Mouse (Mus musculus): ENCODE results near the gene Abcc8.

Gene Abcc8

GRCm38 (mm10) chr7:46157746-46158145 lies 22.1 kb downstream of the Abcc8 start:
- in situ Hi-C loops (cut with MboI, MseI) = loop anchor here (10.0 kb wide), 1 partner anchor 883 kb away; the partner anchor contains the start of gene Slc6a21

GRCm38 (mm10) chr7:46154498-46155488 lies 25.0 kb downstream of the Abcc8 start:
- in situ Hi-C loops (cut with MboI, MseI) = loop anchor here (10.0 kb wide), 1 partner anchor 880 kb away; the partner anchor contains the start of gene Slc6a21

- in situ Hi-C loops (cut with MboI, MseI) = loop anchor here (10.0 kb wide), 1 partner anchor 878 kb away; the partner anchor contains the start of gene Slc6a21
Observed at GRCm38 (mm10) chr7:46152819-46153351, 26.9 kb downstream of the Abcc8 start.

- in situ Hi-C loops (cut with MboI, MseI) = no loop called here
Observed at GRCm38 (mm10) chr7:46147417-46147816, 32.4 kb downstream of the Abcc8 start.

- in situ Hi-C loops (cut with MboI, MseI) = no loop called here
Observed at GRCm38 (mm10) chr7:46146675-46147308, 33.0 kb downstream of the Abcc8 start.

GRCm38 (mm10) chr7:46144061-46144460 lies 35.8 kb downstream of the Abcc8 start:
- in situ Hi-C loops (cut with MboI, MseI) = no loop called here

- in situ Hi-C loops (cut with MboI, MseI) = loop anchor here (10.0 kb wide), 1 partner anchor 1434 kb away; the partner anchor contains the start of gene Izumo2
Observed at GRCm38 (mm10) chr7:46138329-46138930, 41.4 kb downstream of the Abcc8 start.

- in situ Hi-C loops (cut with MboI, MseI) = loop anchor here (10.0 kb wide), 1 partner anchor 1429 kb away; the partner anchor contains the start of gene Izumo2
Observed at GRCm38 (mm10) chr7:46133858-46134257, 46.0 kb downstream of the Abcc8 start.

- in situ Hi-C loops (cut with MboI, MseI) = loop anchor here (10.0 kb wide), 1 partner anchor 1427 kb away; the partner anchor contains the start of gene Izumo2
Observed at GRCm38 (mm10) chr7:46132229-46132628, 47.6 kb downstream of the Abcc8 start.

GRCm38 (mm10) chr7:46131806-46132205 lies 48.0 kb downstream of the Abcc8 start:
- in situ Hi-C loops (cut with MboI, MseI) = loop anchor here (10.0 kb wide), 1 partner anchor 1427 kb away; the partner anchor contains the start of gene Izumo2

GRCm38 (mm10) chr7:46131266-46131665 lies 48.6 kb downstream of the Abcc8 start:
- in situ Hi-C loops (cut with MboI, MseI) = loop anchor here (10.0 kb wide), 1 partner anchor 1426 kb away; the partner anchor contains the start of gene Izumo2

GRCm38 (mm10) chr7:46130723-46131122 lies 49.1 kb downstream of the Abcc8 start:
- in situ Hi-C loops (cut with MboI, MseI) = loop anchor here (10.0 kb wide), 1 partner anchor 1426 kb away; the partner anchor contains the start of gene Izumo2

- in situ Hi-C loops (cut with MboI, MseI) = loop anchor here (10.0 kb wide), 1 partner anchor 1425 kb away; the partner anchor contains the start of gene Izumo2
Observed at GRCm38 (mm10) chr7:46129463-46130179, 50.2 kb downstream of the Abcc8 start.

GRCm38 (mm10) chr7:46128196-46128595 lies 51.6 kb downstream of the Abcc8 start:
- in situ Hi-C loops (cut with MboI, MseI) = no loop called here

- in situ Hi-C loops (cut with MboI, MseI) = no loop called here
Observed at GRCm38 (mm10) chr7:46125340-46125739, 54.5 kb downstream of the Abcc8 start.

GRCm38 (mm10) chr7:46124460-46124859 lies 55.4 kb downstream of the Abcc8 start:
- in situ Hi-C loops (cut with MboI, MseI) = no loop called here

GRCm38 (mm10) chr7:46122964-46123363 lies 56.9 kb downstream of the Abcc8 start:
- in situ Hi-C loops (cut with MboI, MseI) = no loop called here

GRCm38 (mm10) chr7:46117035-46117434 lies 62.8 kb downstream of the Abcc8 start:
- in situ Hi-C loops (cut with MboI, MseI) = no loop called here

- in situ Hi-C loops (cut with MboI, MseI) = no loop called here
Observed at GRCm38 (mm10) chr7:46116118-46116581, 63.7 kb downstream of the Abcc8 start.

GRCm38 (mm10) chr7:46113435-46113834 lies 66.4 kb downstream of the Abcc8 start:
- in situ Hi-C loops (cut with MboI, MseI) = no loop called here
